Mouse (Mus musculus) neural tube, embryonic 15.5 days (tissue): ENCODE data around the gene Zfp512b. TPM values are rescaled to one million over a fixed set of nuclear protein-coding genes. Genes with fewer than 3 reads are reported as not detected.

ENCODE experiments used
- ATAC-seq: fragments of 200-750 bp; cut with Nextera tagmentation; 2 replicates; pipeline ENCODE4 v1.8.0; 2017; ENCODE audit warnings: mild to moderate bottlenecking, moderate TSS enrichment, moderate library complexity; ENCODE audit not compliant: low FRiP score
- H3K27ac ChIP-seq: fragments of 300-500 bp; sonication (generic); replicated peaks from 2 replicates; pipeline ENCODE4 v1.5.1; 2015; ENCODE audit warnings: mild to moderate bottlenecking, inconsistent platforms
- H3K27me3 ChIP-seq: fragments of 300-500 bp; sonication (generic); replicated peaks from 2 replicates; pipeline ENCODE4 v1.6.1; 2015; ENCODE audit warnings: inconsistent platforms
- H3K36me3 ChIP-seq: fragments of 300-500 bp; sonication (generic); 2 replicates; pipeline ENCODE4 v1.6.1; 2015; ENCODE audit warnings: inconsistent platforms
- H3K4me1 ChIP-seq: fragments of 300-500 bp; sonication (generic); 2 replicates; pipeline ENCODE4 v1.6.1; 2015; ENCODE audit warnings: inconsistent platforms
- H3K4me2 ChIP-seq: fragments of 300-500 bp; sonication (generic); 2 replicates; pipeline ENCODE4 v1.6.1; 2015; ENCODE audit warnings: inconsistent platforms, mild to moderate bottlenecking, moderate library complexity
- H3K4me3 ChIP-seq: fragments of 300-500 bp; sonication (generic); replicated peaks from 2 replicates; pipeline ENCODE4 v1.5.1; 2015; ENCODE audit warnings: mild to moderate bottlenecking, inconsistent platforms
- H3K9ac ChIP-seq: fragments of 300-500 bp; sonication (generic); replicated peaks from 2 replicates; pipeline ENCODE4 v1.6.1; 2015; ENCODE audit warnings: mild to moderate bottlenecking, inconsistent platforms
- H3K9me3 ChIP-seq: fragments of 300-500 bp; sonication (generic); replicated peaks from 2 replicates; pipeline ENCODE4 v1.6.1; 2016; ENCODE audit warnings: inconsistent platforms
- WGBS: fragments of 180-500 bp; shearing (Covaris S2); methylation state at CpG from one replicate; pipeline ENCODE4 v1.1.7; 2015; ENCODE audit warnings: mixed read lengths; 5-methylcytosine and 5-hydroxymethylcytosine counted together
- microRNA-seq: library from miRNA; unstranded; fragments of <30 nt; microRNA quantifications from one replicate; pipeline ENCODE4, GENCODE M21; 2017
- polyA plus RNA-seq: library from polyadenylated mRNA; unstranded; fragments of >200 nt; fragmentation: Nextera tagmentation; extraction: Ambion mirVana; gene quantifications from 2 replicates; pipeline ENCODE4 v1.2.1, GENCODE M21; 2015

Gene Zfp512b
- polyA plus RNA-seq, 1 experiment from 2014 or later, result 87.0 TPM

GRCm38 (mm10) chr2:181532589-181532988 lies 60.0 kb downstream of the Zfp512b start:
- 97% methylated on average over 3 of the region's 3 CpGs for WGBS
- no peak overlapping the region for H3K9ac ChIP-seq
- no peak overlapping the region for H3K4me2 ChIP-seq

More at GRCm38 (mm10) chr2:181532589-181532988, 60.0 kb downstream of the Zfp512b start:
- peaks cover 6% of the 10 kb centered on the region; the same call in 1 of the 2 replicates for H3K36me3 ChIP-seq
- H3K27ac ChIP-seq, result no peak overlapping the region
- ATAC-seq, result no peak
- no peak overlapping the region for H3K4me3 ChIP-seq
- no peaks in the 10 kb centered on the region for H3K9me3 ChIP-seq
- peaks cover 2% of the 10 kb centered on the region for H3K4me1 ChIP-seq
- no peaks in the 10 kb centered on the region for H3K27me3 ChIP-seq

Small RNAs within 50 kb of the gene (microRNA-seq; reads per million reads assigned to microRNA genes)
- gene Mir7006, result not detected

Other genes starting within 250 kb of the Zfp512b start
- gene Zgpat, start 227.9 kb downstream of the Zfp512b start, polyA plus RNA-seq, result 71.1 and 81.9 TPM in 2 replicates
- gene Arfrp1, start 227.4 kb downstream of the Zfp512b start, polyA plus RNA-seq, result 83.5 and 83.7 TPM in 2 replicates
- 44.8 and 52.5 TPM in 2 replicates for gene Lime1, start 212.7 kb downstream of the Zfp512b start, polyA plus RNA-seq
- 18.5 and 19.7 TPM in 2 replicates for gene Zbtb46, start 133.4 kb downstream of the Zfp512b start, polyA plus RNA-seq
- gene Abhd16b, start 99.6 kb downstream of the Zfp512b start, polyA plus RNA-seq, result 0.12 and 0.13 TPM in 2 replicates
- 112 and 113 TPM in 2 replicates for gene Tpd52l2, start 95.7 kb downstream of the Zfp512b start, polyA plus RNA-seq
- 242 and 263 TPM in 2 replicates for gene Dnajc5, start 72.3 kb downstream of the Zfp512b start, polyA plus RNA-seq
- 65.6 and 66.7 TPM in 2 replicates for gene Uckl1, start 7.9 kb downstream of the Zfp512b start, polyA plus RNA-seq
- gene Prpf6, start 935 bp downstream of the Zfp512b start, polyA plus RNA-seq, result 58.2 and 61.1 TPM in 2 replicates
- gene Samd10, start 6.4 kb upstream of the Zfp512b start, polyA plus RNA-seq, result 164 and 191 TPM in 2 replicates
- 0.20 and 1.3 TPM in 2 replicates for gene Gm29797, start 64.2 kb upstream of the Zfp512b start, polyA plus RNA-seq
- 21.0 and 21.6 TPM in 2 replicates for gene Sox18, start 78.8 kb upstream of the Zfp512b start, polyA plus RNA-seq
- gene Tcea2, start 87.5 kb upstream of the Zfp512b start, polyA plus RNA-seq, result 43.2 and 44.9 TPM in 2 replicates
- gene Rgs19, start 101.2 kb upstream of the Zfp512b start, polyA plus RNA-seq, result 66.4 and 68.1 TPM in 2 replicates
- gene Lkaaear1, start 105.6 kb upstream of the Zfp512b start, polyA plus RNA-seq, result not detected in 2 replicates
- gene Oprl1, start 122.2 kb upstream of the Zfp512b start, polyA plus RNA-seq, result 72.5 and 87.0 TPM in 2 replicates
- 11.3 and 15.1 TPM in 2 replicates for gene Myt1, start 170.5 kb upstream of the Zfp512b start, polyA plus RNA-seq
- 26.6 and 30.2 TPM in 2 replicates for gene Pcmtd2, start 245.1 kb upstream of the Zfp512b start, polyA plus RNA-seq